Mouse (Mus musculus): ENCODE results near the gene Maco1.
"Not testable (repeated sequence)": the region's sequence is repeated elsewhere in the genome, so short reads cannot be mapped to it uniquely, and the experiment has no call there.

The Maco1 gene

DNA sequence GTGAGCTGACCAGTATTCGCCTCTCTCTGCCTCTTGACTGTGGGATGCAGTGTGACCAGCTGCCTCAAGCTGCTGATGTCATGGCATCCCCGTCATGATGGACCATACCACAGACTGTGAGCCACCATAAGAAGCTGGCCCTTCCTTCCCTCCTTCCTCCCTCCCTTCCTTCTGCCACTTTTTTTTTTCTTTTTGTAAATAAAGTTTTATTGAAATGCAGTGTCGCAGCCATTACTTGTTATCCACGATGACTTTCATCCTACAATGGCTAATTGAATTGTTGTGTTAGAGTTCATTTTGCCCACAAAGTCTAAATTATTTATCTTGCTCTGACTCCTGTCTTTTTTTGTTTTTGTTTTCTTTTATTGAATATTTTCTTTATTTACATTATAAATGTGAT is 5.3 kb upstream of the Maco1 start:
- no peak for DNase-seq (ENCODE audit: low spot score)

DNA sequence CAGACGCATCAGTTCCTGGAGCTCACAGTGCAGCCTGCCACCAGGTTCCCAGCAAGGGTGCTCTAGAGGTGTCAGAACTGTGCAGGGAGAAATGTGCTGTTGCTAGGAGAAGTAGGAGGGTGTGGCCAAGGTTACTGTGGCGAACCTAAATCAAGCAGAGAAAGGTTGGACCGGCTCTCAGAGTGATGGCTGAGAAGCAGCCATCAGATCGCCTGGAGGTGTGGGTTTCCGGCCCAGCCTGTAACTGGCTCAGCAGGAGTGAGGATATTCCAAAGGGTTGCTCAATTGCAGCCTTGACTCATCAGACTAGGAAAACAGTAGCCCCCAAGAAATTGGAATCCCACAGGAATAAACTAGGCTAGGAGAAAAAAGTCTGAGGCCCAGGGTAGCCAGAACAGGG is 3.4 kb upstream of the Maco1 start:
- DNase-seq (ENCODE audit: low spot score), result no peak

DNA sequence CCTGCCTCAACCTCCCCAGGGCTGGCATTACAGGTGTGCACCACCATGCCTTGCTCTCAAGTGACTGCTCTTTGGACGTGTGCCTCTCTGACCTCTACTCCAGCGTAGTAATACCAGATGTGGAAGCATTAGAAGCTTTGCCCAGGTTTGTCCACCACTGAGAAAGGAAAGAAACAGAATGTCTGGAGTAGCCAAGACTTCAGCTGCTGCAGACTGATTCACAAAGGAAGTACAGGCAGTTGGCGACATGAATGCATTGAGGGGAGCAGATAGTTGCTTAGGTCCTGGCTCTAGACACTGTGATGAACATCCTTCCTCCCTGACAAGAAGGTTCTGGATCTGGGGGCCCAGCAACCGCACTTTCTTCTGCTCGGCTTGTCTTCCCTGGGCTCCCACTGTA is 2.9 kb upstream of the Maco1 start:
- DNase-seq (ENCODE audit: low spot score), result no peak

DNA sequence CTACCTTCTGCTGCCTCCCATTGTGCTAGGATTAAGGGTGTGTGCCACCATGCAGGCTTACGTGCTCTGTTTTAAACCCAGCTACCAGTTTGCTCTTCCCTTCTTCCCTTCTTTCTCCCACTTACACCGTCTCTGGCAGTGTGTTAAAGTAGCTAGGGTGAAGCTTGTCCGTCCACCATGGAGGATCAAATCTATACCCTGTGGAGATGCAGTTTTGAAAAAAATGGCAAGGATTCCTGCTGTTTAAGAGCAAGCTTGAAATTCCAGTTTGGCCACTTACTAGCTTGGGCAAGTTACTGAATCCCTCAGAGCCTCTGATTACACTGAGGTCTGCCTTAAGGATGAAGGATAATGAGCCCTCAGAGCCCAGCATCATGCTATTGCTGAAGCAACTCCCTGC is 2.2 kb upstream of the Maco1 start:
- no peak for DNase-seq (ENCODE audit: low spot score)

DNA sequence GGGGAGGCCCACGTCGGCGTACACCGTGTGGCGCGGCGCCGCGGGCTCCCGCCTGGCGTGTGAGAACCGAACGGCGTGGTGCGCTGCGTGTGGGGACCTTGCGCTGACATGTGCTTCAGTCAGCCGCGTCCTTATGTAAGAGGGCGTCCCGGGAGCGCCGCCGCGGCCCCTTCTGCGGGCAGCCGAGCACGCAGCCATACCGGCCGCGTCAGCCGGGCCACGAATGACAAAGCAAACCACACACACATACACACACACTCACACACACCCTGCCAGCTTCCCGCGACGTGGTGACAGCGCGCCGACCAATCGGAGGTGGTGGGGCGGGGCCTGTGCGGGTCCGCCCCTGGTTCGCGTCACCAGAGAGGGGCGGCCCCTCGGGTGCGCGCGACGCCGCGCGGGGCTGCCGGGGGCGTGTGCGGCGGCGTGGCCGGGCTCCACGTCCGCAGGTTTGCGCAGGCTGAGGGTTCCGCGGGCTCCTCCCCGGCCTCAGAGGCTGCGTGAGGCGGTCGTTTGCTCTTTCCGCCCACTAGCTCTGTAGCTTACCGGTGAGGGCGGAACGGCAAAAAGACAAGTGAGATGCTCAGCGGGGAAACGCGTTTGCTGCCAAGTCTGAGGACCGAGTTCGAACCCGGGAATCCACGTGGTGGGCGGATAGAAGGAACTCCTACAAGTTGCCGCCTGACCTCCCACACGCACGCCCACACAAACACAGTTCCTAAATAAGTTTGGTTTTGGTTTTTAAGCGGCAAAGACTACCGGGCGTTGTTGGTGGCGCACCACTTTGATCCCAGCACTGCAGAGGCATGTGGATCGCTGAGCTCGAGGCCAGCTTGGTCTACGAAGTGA is 716 bp upstream of the Maco1 start:
- peak; percentile 98 for DNase-seq (ENCODE audit: low spot score)

DNA sequence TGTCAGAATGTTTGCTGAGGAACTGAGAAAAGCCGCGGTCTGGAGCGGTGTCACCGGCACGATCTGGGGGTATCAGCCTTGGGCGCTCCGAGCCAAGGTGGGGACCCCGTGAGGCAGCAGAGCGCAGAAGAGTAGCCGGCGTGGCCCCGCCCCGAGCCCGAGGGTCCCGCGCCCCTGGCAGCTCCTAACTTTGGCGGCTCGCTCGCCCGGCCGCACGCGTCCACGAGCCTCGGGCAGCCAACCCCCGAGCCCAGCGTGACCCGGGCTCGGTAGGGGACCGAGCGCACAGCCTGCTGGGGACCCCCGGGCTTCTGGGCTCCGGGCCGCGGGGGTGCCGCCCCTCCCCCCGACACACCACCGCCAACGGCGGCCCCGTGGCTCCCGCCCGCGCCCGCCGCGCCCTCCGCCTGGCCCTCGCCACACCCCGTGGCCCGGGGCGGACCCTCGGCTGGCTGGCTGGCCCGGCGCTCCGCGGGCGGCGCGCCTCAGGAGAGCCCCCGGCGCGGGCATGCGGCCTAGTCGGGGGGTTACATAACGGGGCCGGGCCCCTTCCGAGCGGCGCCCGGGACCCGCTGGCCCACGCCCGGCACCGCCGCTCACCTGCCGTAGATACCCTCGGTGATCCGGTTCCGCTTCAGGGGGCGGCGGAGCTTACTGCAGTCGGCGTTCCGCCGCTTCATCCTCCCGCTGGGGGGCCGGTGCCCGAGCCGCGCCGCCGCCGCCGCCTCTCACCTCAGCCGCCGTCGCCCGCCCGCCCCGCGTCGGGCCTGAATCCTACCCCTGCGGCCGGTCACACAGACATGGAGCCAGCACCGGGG is 498 bp downstream of the Maco1 start:
- DNase-seq (ENCODE audit: low spot score), result peak; percentile 66

DNA sequence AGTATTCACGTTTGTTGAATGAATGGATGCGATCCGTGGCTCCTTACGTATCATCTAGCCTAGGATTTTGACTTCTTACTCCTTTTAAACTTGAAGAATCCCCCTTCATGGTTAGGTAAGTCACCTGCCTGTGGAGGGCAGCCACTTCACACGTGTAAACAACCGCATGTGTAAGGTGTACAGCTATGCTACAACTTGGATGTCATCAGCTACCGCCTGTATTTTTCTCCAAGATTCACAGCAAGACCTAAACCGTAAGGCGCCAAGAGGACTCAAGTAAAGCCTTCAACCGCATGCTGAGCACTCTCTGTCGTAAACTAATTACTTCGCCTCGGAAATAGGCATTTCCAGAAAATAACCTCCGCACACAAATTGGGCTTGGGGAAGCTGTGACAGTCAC is 1.3 kb downstream of the Maco1 start:
- DNase-seq (ENCODE audit: low spot score), result peak; percentile 39

DNA sequence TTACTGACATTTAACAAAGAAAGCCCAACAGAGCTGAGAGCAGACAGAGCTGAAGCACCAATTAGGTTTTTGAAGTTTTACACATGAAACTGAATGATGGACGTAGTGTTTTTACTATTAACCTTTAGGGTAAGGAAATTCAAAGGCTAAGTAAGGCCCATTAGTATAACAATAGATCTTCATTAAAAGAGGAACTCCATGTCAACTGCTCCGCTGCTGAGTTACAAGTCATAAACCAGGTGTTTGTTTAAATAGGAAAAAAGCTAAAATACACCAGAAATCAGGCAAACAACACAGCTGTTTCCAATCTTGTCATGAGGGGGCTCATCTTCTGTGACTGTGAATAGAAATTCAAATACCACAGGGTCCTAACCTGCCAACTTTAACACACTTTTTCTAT is 1.9 kb downstream of the Maco1 start:
- DNase-seq (ENCODE audit: low spot score), result no peak

DNA sequence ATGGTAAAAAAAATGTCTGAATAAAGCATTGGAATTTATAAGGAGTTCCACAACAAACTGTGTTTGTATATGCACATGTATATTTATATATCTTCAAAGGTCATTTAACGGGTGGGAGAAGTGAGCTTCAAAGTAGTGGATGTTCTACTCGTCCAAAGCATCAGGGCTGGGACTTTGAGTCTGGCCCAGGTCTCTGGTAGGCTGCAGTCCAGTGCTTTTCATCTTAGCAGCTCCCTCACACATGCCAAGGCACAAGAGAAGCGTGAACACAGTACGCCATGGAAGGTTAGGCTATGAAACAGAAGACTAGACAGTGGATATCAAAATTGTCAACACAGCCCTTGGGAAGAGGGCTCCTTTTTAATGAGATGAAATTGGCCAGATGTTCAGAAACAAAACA is 2.6 kb downstream of the Maco1 start:
- DNase-seq (ENCODE audit: low spot score), result peak; percentile 52

DNA sequence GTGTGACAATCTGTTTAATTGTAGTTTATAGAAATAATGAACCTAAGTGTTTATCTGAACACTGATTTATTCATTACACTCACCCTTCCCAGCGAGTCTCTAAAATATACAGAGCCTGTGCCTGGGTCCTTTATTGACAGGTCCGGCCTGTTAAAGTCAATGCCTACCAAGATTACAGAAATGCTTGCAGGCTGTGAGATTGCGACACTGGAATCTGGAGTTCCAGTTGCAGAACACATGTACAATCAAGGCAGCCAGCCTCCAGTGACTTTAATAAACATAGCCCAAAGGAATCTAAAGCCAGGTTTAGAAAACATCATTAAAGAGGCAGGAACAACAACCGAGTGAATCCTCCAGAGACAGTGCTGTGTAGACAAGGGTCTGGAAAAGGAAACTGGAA is 5.6 kb downstream of the Maco1 start:
- no peak for DNase-seq (ENCODE audit: low spot score)

DNA sequence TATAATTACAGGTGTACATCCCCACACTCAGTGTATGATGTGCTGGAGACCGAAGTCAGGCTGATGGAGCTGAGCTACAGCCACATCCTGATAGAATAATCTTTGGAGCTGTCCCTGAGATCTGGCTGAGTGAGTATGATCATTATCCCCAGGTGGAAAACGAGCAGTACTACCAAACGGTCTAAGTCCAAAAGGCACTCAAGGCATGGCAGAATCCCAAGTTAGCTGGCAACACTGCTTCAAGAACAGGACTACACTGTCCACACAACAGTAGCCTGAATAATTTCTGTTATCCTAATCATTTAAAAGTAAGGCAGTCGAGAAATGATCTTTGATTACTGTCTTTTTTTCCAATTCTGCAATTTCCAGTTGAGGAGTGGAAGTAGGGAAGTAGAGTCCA is 9.6 kb downstream of the Maco1 start:
- DNase-seq (ENCODE audit: low spot score), result no peak

DNA sequence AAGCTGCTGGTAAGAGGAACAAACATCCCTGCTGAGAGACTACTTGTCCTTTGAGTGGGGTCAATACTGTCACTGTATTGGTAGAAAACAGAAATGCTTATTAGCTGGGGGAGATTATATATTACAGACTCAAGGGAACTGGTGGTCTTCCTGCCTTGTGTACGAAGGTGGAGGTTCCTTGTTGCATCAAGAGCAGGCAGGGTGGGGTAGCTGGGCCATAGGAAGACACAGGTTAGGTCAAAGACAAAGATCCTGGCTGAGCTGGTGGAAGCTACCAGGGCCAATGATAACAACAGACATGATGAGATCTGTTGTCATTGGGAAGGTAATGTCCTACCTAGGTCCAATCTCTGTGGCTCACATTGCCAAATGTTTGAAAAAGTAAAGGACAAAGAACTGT is 12.9 kb downstream of the Maco1 start:
- DNase-seq (ENCODE audit: low spot score), result no peak

DNA sequence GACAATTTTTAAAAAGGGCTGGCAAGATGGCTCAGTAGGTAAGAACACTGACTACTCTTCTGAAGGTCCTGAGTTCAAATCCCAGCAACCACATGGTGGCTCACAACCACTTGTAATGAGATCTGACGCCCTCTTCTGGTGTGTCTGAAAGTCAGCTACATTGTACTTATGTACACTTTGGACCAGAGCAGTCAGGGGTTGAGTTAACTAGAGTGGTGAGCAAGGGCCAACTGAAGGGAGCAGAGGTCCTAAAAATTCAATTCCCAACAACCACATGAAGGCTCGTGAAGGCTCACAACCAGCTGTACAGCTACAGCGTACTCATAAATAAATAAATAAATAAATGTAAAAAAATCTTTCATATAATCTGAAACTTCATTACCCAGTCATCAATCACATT is 14.4 kb downstream of the Maco1 start:
- not testable (repeated sequence) for DNase-seq (ENCODE audit: low spot score)

DNA sequence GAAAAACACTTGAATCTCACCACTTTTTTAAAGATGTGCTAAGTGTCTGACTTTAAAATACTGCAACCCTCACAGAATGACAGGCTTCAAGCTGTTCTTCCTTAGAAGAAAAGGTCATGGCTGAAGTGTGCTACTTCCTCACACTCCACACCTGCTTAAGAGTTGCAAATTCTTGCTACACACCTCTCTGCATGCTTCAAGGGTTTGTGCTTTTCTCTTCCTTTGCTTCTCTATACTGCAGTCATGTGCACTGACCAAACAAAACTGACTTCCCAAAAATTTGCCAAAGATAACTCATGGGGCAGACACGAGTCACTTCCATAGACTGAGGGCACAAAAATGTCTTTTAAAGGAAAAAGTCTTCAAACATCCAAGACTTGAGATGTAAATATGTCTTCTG is 14.9 kb downstream of the Maco1 start:
- no peak for DNase-seq (ENCODE audit: low spot score)

DNA sequence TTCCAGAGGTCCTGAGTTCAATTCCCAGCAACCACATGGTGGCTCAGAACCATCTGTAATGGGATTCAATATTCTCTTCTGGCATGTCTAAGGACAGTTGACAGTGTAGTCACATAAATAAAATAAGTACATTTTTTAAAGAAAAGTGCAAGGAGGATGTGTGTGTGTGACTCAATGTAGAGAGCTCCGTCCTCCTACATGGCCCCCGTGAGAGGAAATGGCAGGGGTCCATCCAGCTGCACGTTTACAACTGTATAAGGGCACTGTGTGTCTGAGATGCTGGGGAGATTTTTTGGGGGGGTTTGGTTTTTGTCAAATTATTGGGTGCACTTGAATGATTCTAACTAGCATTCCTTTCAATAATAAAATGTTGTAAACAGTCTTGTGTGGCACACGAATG is 17.7 kb downstream of the Maco1 start:
- no peak for DNase-seq (ENCODE audit: low spot score)

DNA sequence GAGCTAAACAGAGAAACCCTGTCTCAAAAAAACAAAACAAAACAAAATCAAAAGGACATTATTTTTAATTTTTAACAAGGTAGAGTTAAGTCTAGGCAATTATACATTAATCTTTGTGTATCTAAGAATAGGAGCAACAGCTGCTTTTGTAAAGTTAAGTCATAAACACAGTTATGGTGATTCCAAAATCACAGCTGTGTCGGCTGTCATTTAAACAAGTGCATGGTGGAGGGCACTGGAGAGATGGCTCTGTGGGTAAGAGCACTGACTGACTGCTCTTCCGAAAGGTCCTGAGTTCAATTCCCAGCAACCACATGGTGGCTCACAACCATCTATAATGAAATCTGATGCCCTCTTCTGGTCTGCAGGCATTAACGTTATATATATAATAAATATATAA is 21.2 kb downstream of the Maco1 start:
- no peak for DNase-seq (ENCODE audit: low spot score)

DNA sequence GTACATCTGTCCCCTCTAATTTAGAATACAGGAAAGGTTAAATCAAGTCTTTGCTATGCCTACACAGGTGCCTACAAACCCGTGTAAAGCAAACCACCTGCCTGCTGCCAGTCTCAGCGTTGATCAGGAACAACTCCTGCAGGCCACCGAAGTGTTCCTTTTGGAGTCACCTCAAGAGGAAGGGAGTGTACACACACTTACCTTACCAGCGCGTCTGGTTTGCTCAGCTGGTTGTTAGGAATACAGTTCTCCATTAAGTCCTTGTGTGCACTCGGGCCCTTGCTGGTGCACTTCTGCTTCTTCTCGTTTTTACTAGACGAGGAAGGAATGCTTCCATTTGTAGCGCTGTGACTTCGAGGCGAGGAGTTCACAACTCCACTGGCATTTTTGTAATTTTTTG is 25.3 kb downstream of the Maco1 start:
- no peak for DNase-seq (ENCODE audit: low spot score)

DNA sequence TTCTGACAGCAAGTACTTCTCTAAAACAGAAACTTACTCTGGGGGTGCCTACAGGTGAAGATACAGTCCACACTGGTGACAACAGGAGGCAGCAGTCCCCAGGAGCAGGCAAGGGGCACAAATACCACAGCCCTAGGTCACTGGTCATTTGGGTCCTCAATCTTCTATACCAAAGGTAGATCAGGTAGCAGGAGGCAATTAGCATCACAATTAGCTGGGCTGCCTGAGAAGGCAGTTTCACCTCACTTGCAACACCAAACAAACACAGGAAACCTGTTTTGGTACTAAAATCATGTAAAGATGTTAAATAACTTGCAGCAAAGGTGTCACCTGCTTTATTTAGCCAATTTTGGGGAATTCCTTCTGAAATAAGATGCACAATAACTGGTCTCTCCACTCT is 26.8 kb downstream of the Maco1 start:
- no peak for DNase-seq (ENCODE audit: low spot score)

DNA sequence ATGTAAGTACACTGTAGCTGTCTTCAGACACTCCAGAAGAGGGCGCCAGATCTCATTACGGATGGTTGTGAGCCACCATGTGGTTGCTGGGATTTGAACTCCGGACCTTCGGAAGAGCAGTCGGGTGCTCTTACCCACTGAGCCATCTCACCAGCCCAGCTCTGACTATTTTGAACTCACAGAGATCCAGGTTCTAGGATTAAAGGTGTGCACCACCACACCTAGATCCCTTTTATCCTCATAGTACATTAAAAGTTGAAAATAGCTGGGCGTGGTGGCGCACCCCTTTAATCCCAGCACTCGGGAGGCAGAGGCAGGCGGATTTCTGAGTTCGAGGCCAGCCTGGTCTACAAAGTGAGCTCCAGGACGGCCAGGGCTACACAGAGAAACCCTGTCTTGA is 27.3 kb downstream of the Maco1 start:
- not testable (repeated sequence) for DNase-seq (ENCODE audit: low spot score)

DNA sequence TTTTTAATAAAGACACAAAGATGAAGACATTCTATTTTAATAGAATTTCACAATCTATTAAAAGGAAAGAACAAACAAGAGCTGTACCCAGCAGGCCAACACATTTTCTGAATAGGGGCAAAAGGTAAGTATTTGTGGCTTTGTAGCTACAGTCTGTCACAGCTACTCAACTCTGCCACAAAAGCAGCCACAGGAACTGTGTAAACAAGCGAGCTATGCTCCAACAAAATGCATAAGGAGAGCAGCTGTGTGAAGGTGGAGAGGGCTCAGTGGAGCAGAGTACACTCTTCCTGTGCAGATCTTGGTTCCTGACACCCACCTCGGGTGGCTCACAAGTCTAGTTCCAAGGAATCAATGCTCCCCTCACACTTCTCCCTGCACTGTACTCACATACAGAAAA is 29.6 kb downstream of the Maco1 start:
- no peak for DNase-seq (ENCODE audit: low spot score)

DNA sequence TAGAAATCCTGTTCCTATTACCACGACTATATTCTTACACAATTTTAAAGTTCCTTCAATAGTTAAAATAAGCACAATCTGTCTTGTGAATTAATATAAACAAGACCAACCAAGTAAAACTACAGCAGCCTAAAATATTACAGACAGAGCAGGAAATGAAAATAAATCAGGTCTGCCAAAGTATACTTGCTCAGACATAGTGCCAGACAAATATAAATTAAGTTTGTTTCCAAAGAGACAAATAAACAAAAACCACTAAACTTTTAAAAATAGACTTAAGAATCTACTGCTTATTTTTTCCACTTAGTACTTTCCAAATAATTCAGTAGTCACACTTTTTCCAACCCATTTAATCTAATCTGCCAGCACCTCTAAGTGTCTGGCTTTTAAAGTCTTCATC is 32.1 kb downstream of the Maco1 start:
- DNase-seq (ENCODE audit: low spot score), result no peak

DNA sequence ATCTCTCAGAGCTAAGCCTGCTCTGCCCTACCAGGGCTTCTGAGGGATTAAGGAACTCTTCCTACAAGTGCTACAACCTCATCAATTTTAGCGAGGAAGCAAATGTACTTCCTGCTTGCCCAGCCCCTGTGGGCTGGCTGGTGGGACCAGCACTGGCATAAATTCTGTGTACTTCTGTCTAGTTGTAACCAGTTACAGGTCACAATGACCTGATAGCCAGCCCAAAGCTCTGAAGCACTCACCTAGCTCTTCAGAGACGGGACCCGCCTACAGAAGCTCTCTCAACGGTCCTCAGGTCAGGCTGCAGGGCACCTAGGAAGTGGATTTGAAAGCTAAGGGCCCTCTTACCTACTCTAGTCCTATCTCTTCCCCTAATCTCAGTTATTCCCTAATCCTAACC is 35.4 kb downstream of the Maco1 start:
- no peak for DNase-seq (ENCODE audit: low spot score)

DNA sequence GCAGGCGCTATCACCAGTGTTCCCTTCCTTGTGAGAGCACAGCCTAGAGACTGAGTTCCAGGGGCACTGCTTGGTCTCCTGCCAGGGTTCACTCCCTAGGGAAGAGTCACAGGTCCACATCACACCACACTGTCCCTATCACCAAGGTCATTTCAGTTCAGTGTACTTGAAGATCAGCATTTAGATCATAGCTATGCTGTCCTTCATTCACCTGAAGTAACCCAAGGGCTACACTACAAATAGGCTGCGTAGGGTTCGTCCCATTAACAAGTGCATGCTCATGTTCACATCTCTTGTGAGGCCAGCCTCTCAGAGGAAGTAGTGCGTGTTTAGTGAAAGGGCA is 38.9 kb downstream of the Maco1 start:
- peak; percentile 35 for DNase-seq (ENCODE audit: low spot score)
